Mouse (Mus musculus): ENCODE data around the gene Rrp12. TPM values are rescaled to one million over a fixed set of nuclear protein-coding genes. Genes with fewer than 3 reads are reported as not detected.
"Not testable (repeated sequence)": the region's sequence is repeated elsewhere in the genome, so short reads cannot be mapped to it uniquely, and the experiment has no call there.

The Rrp12 gene
- polyA plus RNA-seq, 1 experiment from 2014 or later: 27.3 TPM

GRCm38 (mm10) chr19:41857086-41857762 lies 38.7 kb downstream of the Rrp12 start:
- no peaks in the 10 kb centered on the region for H3K27me3 ChIP-seq (ENCODE audit: insufficient read depth, poor library complexity, severe bottlenecking)
- DNase-seq (ENCODE audit: low spot score): no peak
- H3K9me3 ChIP-seq: no peaks in the 10 kb centered on the region
- peaks cover 10% of the 10 kb centered on the region; the same call in 1 of the 2 replicates for H3K4me1 ChIP-seq (replicated peaks)
- H3K4me3 ChIP-seq: no peak overlapping the region
- peaks cover 20% of the 10 kb centered on the region for H3K36me3 ChIP-seq
- WGBS: 92% methylated on average over 5 of the region's 5 CpGs
- no peak overlapping the region for H3K27ac ChIP-seq

- no peaks in the 10 kb centered on the region for H3K36me3 ChIP-seq
- H3K27ac ChIP-seq: no peak overlapping the region
- H3K4me1 ChIP-seq (replicated peaks): peaks cover 27% of the 10 kb centered on the region
- no peaks in the 10 kb centered on the region for H3K9me3 ChIP-seq
- no peak for DNase-seq (ENCODE audit: low spot score)
- H3K27me3 ChIP-seq (ENCODE audit: insufficient read depth, poor library complexity, severe bottlenecking): no peaks in the 10 kb centered on the region
- WGBS: 89% methylated on average over 4 of the region's 4 CpGs
- no peak overlapping the region for H3K4me3 ChIP-seq
These were observed 43.5 kb downstream of the Rrp12 start for GRCm38 (mm10) chr19:41852423-41852822.

- H3K4me1 ChIP-seq (replicated peaks): peaks cover 41% of the 10 kb centered on the region
- 17% methylated on average over 14 of the region's 14 CpGs for WGBS
- H3K27me3 ChIP-seq (ENCODE audit: insufficient read depth, poor library complexity, severe bottlenecking): peaks cover 5% of the 10 kb centered on the region
- no peaks in the 10 kb centered on the region for H3K9me3 ChIP-seq
- DNase-seq (ENCODE audit: low spot score): peak; percentile 20
- H3K36me3 ChIP-seq: no peaks in the 10 kb centered on the region
- peak overlapping the region; percentile 82 for H3K27ac ChIP-seq
- H3K4me3 ChIP-seq: peak overlapping the region; percentile 22
These were observed 45.0 kb downstream of the Rrp12 start for GRCm38 (mm10) chr19:41850719-41851543.

DNA sequence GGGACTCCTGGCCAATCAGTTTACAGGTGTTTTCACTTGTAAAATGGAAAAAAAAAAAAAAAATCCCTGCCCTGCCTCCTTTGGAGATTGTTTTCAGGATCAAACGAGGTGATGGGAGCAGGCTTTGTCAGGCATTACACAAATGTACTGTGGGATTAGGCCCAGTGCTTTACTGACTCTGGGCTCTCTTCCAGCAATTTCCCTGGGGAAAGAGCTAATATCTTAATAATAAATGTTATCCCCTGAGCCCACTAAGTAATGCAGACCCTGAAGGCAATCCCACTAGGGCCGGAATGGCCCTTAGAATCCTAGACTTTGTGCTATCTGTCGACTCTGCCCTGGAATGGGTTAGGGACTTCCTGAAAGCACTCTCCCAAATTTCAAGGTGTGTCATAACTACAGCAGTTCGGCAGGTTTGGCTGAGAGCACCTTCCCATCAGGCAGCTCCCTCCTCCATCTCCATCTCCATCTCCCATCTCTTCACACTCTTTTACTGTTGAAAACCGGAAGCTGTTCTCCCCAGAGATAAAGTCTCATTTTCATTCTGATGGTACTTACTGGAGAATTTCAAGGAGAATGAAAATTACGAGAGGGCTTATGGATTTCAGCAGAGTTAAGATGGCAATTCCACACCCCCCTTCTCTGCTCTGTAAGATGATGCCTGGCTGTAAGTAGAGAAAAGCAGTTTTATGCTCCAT lies 45.8 kb downstream of the Rrp12 start:
- H3K4me3 ChIP-seq: peak overlapping the region; percentile 22
- 22% methylated on average over 6 of the region's 6 CpGs for WGBS
- peak overlapping the region; percentile 82 for H3K27ac ChIP-seq
- H3K4me1 ChIP-seq (replicated peaks): peaks cover 47% of the 10 kb centered on the region
- no peaks in the 10 kb centered on the region for H3K36me3 ChIP-seq
- H3K27me3 ChIP-seq (ENCODE audit: insufficient read depth, poor library complexity, severe bottlenecking): peaks cover 8% of the 10 kb centered on the region
- no peak for DNase-seq (ENCODE audit: low spot score)
- no peaks in the 10 kb centered on the region for H3K9me3 ChIP-seq

DNA sequence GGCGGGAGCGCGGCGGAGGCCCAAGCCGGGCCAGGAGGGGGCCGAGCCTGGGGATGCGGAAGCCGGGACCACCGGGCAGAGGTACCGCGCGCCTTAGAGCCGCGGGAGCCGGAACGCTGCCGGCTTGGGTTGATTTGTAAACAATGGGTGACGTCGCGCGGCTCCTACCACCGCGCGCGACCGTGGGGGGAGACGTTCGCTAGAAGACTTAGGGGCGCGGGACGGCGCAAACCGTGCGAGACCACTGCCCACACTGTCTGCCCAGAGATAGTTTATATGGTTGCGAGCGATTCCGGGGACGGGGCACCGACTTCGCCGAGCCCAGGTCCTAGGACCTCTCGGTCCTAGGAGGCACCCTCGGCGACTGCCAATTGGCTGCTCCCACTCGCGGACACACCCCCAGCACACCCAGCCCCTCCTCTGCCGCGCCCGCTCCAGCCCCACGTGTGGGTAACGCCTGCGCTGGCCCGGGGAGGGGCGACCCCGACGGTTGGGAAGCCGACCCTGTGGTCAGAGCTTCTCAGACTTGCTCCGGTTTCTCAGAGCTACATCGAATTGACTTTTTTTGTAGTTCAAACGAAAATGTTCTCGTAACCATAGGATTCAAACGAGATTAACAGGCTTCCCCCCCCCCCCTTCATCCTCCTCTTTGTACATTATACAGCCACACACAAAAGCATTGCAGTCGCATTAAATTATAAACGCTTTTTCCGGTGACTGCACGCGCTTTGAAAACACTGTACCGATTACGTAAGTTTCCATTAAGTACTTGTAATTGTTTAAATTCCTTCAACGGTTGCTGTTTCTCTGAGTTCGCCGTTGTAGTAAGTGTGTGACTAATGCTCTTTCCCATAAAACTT lies 47.8 kb downstream of the Rrp12 start, which contains the start of gene Frat2:
Frat2 (minus strand) TSS at position 141 of the 860 bp plus-strand sequence.
- peak; percentile 94 for DNase-seq (ENCODE audit: low spot score)
- Histone ChIP-seq H3K9me3 (no peaks in the 10 kb centered on the region), H3K27me3 (ENCODE audit: insufficient read depth, poor library complexity, severe bottlenecking) (peaks cover 10% of the 10 kb centered on the region), H3K27ac (peak within 1 kb of the TSS; percentile 98), H3K4me3 (peak within 1 kb of the TSS; percentile 82), H3K4me1 (replicated peaks) (peaks cover 47% of the 10 kb centered on the region), H3K36me3 (no peaks in the 10 kb centered on the region)
- 1% methylated on average over 72 of the region's 72 CpGs for WGBS

DNA sequence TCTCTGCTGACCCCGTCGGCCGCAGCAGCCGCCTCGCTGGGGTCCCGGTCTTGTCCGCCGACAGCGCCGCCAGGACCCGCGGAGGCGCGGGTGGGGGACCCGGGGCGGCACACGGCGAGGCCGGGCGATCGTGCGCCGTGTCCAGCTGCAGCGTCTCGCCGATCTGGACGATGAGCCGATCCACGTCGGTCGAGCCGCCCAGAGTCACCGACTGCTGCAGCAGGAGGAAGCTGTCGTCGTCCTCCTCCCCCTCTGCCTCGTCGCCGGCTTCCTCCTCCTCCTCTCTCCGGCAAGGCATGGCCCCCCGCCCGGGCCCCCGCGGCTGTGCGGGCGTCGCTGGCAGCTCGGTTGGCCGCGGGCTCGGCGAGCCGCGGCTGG lies 48.4 kb downstream of the Rrp12 start:
- Histone ChIP-seq H3K27ac (peak overlapping the region; percentile 98), H3K27me3 (ENCODE audit: insufficient read depth, poor library complexity, severe bottlenecking) (peaks cover 10% of the 10 kb centered on the region), H3K4me3 (peak overlapping the region; percentile 82), H3K4me1 (replicated peaks) (peaks cover 47% of the 10 kb centered on the region)
- not testable (repeated sequence) for H3K9me3 ChIP-seq, H3K36me3 ChIP-seq
- peak; percentile 81 for DNase-seq (ENCODE audit: low spot score)
- under 1% methylated on average over 53 of the region's 53 CpGs for WGBS

DNA sequence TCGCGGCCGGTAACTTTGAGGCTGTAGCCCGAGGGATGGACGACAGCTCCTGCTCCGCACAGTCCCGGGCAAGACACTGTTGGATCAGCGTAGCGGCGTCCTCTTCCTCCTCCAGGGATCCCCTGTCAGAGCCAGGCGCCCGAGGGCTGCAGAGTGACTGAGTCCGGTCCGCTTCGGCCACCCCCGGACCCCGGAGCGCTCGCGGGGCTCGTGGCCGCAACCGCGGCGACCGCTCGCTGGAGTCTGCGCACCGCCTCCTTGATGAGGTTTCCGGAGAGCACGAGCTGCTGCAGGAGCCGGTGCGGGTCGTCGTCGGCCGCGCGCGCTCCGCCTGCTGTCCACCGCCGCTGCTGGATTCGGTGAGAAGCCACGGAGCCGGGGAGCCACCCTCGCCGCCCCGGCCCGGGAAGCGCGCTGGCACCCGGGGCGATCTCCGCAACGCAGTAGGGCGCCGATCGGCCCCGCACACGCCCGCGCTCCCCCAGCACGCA lies 48.8 kb downstream of the Rrp12 start:
- Histone ChIP-seq H3K4me3 (peak overlapping the region; percentile 82), H3K36me3 (no peaks in the 10 kb centered on the region), H3K4me1 (replicated peaks) (peaks cover 47% of the 10 kb centered on the region), H3K27me3 (ENCODE audit: insufficient read depth, poor library complexity, severe bottlenecking) (peaks cover 10% of the 10 kb centered on the region), H3K27ac (peak overlapping the region; percentile 98), H3K9me3 (no peaks in the 10 kb centered on the region)
- peak; percentile 66 for DNase-seq (ENCODE audit: low spot score)
- WGBS: under 1% methylated on average over 64 of the region's 64 CpGs

DNA sequence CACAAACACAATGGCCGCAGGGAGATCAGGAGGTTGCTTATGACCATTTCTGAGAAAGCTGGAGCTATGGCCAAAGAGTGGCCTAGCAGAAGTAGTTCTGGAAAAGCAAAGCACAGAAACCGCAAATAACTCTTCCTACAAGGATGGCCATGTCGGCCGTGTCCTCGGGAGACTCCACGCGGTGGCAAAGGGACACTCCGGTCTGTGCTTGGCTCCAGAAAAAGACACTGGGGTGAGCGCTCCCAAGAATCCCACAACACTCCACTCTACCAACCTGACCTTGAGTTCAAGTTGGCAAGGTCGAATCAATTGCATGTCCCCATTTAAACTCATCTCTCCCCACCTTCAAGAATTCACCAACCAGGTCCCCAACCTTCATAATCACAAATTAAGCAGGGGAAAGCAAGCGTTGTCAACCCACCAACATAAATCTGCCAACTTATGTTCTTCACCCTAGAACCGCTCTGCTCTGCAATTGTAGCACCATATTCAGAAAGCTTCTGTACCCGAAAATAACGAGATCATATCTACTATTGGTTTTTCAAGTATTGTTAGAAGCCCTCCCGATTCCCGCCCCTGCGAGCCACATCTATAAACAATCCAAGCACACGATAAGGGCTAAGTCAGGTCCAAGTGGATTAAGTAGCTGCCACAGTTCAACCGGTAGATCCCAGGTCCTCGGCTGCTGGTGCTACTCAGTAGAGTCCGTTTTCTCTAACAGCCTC lies 49.4 kb downstream of the Rrp12 start:
- peaks cover 10% of the 10 kb centered on the region for H3K27me3 ChIP-seq (ENCODE audit: insufficient read depth, poor library complexity, severe bottlenecking)
- H3K27ac ChIP-seq: peak overlapping the region; percentile 98
- no peaks in the 10 kb centered on the region for H3K9me3 ChIP-seq
- H3K36me3 ChIP-seq: no peaks in the 10 kb centered on the region
- H3K4me1 ChIP-seq (replicated peaks): peaks cover 42% of the 10 kb centered on the region
- peak; percentile 16 for DNase-seq (ENCODE audit: low spot score)
- 12% methylated on average over 21 of the region's 21 CpGs for whole genome bisulfite sequencing
- H3K4me3 ChIP-seq: peak overlapping the region; percentile 82

GRCm38 (mm10) chr19:41844345-41844744 lies 51.6 kb downstream of the Rrp12 start:
- 85% methylated on average over 6 of the region's 6 CpGs for WGBS
- no peak for DNase-seq (ENCODE audit: low spot score)
- H3K9me3 ChIP-seq: no peaks in the 10 kb centered on the region

GRCm38 (mm10) chr19:41842706-41843105 lies 53.3 kb downstream of the Rrp12 start:
- Histone ChIP-seq H3K4me3 (no peak overlapping the region), H3K36me3 (no peaks in the 10 kb centered on the region), H3K27ac (no peak overlapping the region), H3K9me3 (no peaks in the 10 kb centered on the region), H3K4me1 (replicated peaks) (peaks cover 23% of the 10 kb centered on the region), H3K27me3 (ENCODE audit: insufficient read depth, poor library complexity, severe bottlenecking) (peaks cover 10% of the 10 kb centered on the region)
- WGBS: 83% methylated on average over 4 of the region's 4 CpGs
- no peak for DNase-seq (ENCODE audit: low spot score)

More at GRCm38 (mm10) chr19:41844345-41844744, 51.6 kb downstream of the Rrp12 start:
- Histone ChIP-seq H3K36me3 (no peaks in the 10 kb centered on the region), H3K27ac (no peak overlapping the region), H3K4me3 (no peak overlapping the region), H3K27me3 (ENCODE audit: insufficient read depth, poor library complexity, severe bottlenecking) (peaks cover 10% of the 10 kb centered on the region), H3K4me1 (replicated peaks) (peaks cover 24% of the 10 kb centered on the region)

DNA sequence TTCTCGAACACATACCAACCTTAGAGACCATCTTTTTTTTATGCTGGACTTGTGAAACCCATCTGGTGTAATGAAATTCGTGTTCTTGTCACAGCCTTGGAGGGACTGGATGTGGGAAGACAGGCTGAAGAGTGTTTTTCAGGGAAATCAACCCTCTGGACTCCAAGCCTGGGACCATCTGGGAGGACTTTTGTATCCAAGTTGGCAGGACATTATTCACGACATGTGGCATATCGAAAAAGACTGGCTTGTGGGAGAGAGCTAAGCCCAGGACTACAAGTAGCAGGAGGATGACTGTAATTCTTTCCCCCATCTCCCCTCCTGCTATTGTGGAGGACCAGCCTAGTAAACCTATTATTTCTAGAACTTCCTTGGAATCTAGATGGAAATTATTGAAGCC lies 53.8 kb downstream of the Rrp12 start:
- no peak for DNase-seq (ENCODE audit: low spot score)
- peaks cover 10% of the 10 kb centered on the region for H3K27me3 ChIP-seq (ENCODE audit: insufficient read depth, poor library complexity, severe bottlenecking)
- 88% methylated on average over 4 of the region's 4 CpGs for WGBS

More for the DNA sequence above, 53.8 kb downstream of the Rrp12 start:
- Histone ChIP-seq H3K36me3 (no peaks in the 10 kb centered on the region), H3K4me3 (no peak overlapping the region), H3K9me3 (no peaks in the 10 kb centered on the region), H3K27ac (no peak overlapping the region), H3K4me1 (replicated peaks) (peaks cover 20% of the 10 kb centered on the region)

All from hindbrain, embryonic 10.5 days (tissue).